Mouse (Mus musculus): Measurements from ENCODE around the gene Pip5k1c. TPM values are rescaled to one million over a fixed set of nuclear protein-coding genes. Genes with fewer than 3 reads are reported as not detected.
A peak's percentile ranks its signal among the peaks of the same experiment; 100 is the strongest.

Gene Pip5k1c
- polyA plus RNA-seq, 1 experiment from 2014 or later = 50.1 TPM

DNA sequence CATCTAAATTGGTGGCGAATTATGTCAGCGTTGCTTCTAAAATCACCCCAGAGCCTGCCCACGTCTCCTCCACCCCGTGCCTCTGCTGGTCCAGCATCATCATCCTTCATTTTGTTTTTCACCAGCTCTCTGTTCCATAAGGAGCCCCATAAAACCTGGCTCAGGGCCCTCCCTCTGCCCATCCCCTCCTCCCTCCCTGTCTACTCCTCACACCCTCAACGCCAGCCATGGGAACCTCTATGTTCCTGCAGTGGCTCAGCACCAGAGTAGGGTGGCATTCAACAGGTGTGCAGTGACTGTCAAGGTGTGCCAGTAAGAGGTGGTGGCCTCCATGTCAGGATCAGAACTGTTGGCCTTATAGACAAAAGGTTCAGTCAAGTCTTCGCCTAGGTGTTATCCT lies 2.4 kb downstream of the Pip5k1c start:
- no peak overlapping the region for H3K9ac ChIP-seq (replicated peaks; ENCODE audit: low read depth, low read length)
- H3K4me1 ChIP-seq (ENCODE audit: control insufficient read depth, insufficient read depth, low read length) = peaks cover 19% of the 10 kb centered on the region
- WGBS = 92% methylated on average over 6 of the region's 6 CpGs
- no peak overlapping the region for H3K4me2 ChIP-seq (replicated peaks; ENCODE audit: low read depth, low read length)
- no peaks in the 10 kb centered on the region for H3K9me3 ChIP-seq (ENCODE audit: control insufficient read depth, low read depth, low read length)
- H3K36me3 ChIP-seq (ENCODE audit: control insufficient read depth, insufficient read depth, low read length) = no peaks in the 10 kb centered on the region
- H3K27ac ChIP-seq (ENCODE audit: low read length) = no peak overlapping the region
- H3K4me3 ChIP-seq (ENCODE audit: low read depth, low read length) = no peak overlapping the region
- ATAC-seq (ENCODE audit: insufficient number of reproducible peaks, insufficient read depth, low FRiP score, low read depth) = no peak
- H3K27me3 ChIP-seq (ENCODE audit: control insufficient read depth, insufficient read depth, low read length) = no peaks in the 10 kb centered on the region; the same call in 1 of the 2 replicates

- peak overlapping the region; percentile 15; the same call in 1 of the 2 replicates for H3K27ac ChIP-seq (ENCODE audit: low read length)
- 78% methylated on average over 6 of the region's 6 CpGs for WGBS
- no peaks in the 10 kb centered on the region for H3K36me3 ChIP-seq (ENCODE audit: control insufficient read depth, insufficient read depth, low read length)
- no peak overlapping the region for H3K9ac ChIP-seq (replicated peaks; ENCODE audit: low read depth, low read length)
- H3K4me3 ChIP-seq (ENCODE audit: low read depth, low read length) = no peak overlapping the region
- ATAC-seq (ENCODE audit: insufficient number of reproducible peaks, insufficient read depth, low FRiP score, low read depth) = no peak
- H3K9me3 ChIP-seq (ENCODE audit: control insufficient read depth, low read depth, low read length) = no peaks in the 10 kb centered on the region
- H3K4me1 ChIP-seq (ENCODE audit: control insufficient read depth, insufficient read depth, low read length) = peaks cover 25% of the 10 kb centered on the region
- H3K27me3 ChIP-seq (ENCODE audit: control insufficient read depth, insufficient read depth, low read length) = no peaks in the 10 kb centered on the region
- H3K4me2 ChIP-seq (replicated peaks; ENCODE audit: low read depth, low read length) = no peak overlapping the region
Observed at GRCm38 (mm10) chr10:81297246-81297645, 4.5 kb downstream of the Pip5k1c start.

GRCm38 (mm10) chr10:81297845-81298244 lies 5.1 kb downstream of the Pip5k1c start:
- H3K9me3 ChIP-seq (ENCODE audit: control insufficient read depth, low read depth, low read length) = no peaks in the 10 kb centered on the region
- no peak overlapping the region for H3K9ac ChIP-seq (replicated peaks; ENCODE audit: low read depth, low read length)
- H3K36me3 ChIP-seq (ENCODE audit: control insufficient read depth, insufficient read depth, low read length) = no peaks in the 10 kb centered on the region
- 50% methylated on average over 10 of the region's 10 CpGs for WGBS
- H3K4me1 ChIP-seq (ENCODE audit: control insufficient read depth, insufficient read depth, low read length) = peaks cover 31% of the 10 kb centered on the region
- no peaks in the 10 kb centered on the region for H3K27me3 ChIP-seq (ENCODE audit: control insufficient read depth, insufficient read depth, low read length)
- H3K27ac ChIP-seq (ENCODE audit: low read length) = peak overlapping the region; percentile 15; the same call in 1 of the 2 replicates
- H3K4me2 ChIP-seq (replicated peaks; ENCODE audit: low read depth, low read length) = no peak overlapping the region; the same call in 1 of the 2 replicates
- no peak overlapping the region for H3K4me3 ChIP-seq (ENCODE audit: low read depth, low read length)
- ATAC-seq (ENCODE audit: insufficient number of reproducible peaks, insufficient read depth, low FRiP score, low read depth) = no peak

DNA sequence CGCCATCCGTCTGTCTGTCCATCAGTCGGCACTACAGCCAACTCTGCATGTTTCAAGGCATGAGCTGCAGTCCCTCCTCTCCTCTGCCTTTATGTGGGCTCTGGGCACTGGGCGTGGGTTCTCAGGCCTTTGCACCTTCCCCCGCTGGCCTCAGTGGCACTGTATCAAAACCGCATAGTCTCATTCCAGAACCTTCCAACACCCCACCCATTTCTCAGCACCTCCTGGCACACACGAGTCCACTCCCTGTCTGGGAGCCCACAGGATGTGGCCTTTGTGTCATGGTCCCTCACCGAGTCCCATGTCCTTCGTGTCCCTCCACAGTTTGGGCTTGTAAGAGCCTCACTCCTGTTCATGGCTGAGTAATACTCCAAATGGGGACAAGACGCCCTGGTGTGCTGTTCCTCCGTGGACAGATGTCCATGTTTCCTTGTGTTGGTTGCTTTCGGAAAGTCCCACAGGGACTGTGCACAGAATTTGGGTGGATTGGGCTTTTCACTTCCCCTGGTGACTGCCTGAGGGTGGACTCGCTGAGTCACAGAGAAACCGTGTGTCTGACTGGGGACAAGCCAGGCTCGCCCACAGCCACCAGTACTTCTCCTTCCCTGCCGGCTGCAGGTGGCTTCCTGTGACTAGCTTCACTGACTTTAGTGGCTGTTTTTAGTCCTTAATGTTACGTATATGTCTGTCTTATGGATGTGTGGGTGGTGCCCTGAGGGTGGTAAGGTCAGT lies 5.8 kb downstream of the Pip5k1c start:
- no peak overlapping the region for H3K27ac ChIP-seq (ENCODE audit: low read length)

GRCm38 (mm10) chr10:81299585-81300351 lies 7.0 kb downstream of the Pip5k1c start:
- peaks cover 23% of the 10 kb centered on the region; the same call in 1 of the 2 replicates for H3K4me1 ChIP-seq (ENCODE audit: control insufficient read depth, insufficient read depth, low read length)
- no peaks in the 10 kb centered on the region for H3K27me3 ChIP-seq (ENCODE audit: control insufficient read depth, insufficient read depth, low read length)
- no peak overlapping the region for H3K4me2 ChIP-seq (replicated peaks; ENCODE audit: low read depth, low read length)
- H3K9me3 ChIP-seq (ENCODE audit: control insufficient read depth, low read depth, low read length) = no peaks in the 10 kb centered on the region
- no peaks in the 10 kb centered on the region for H3K36me3 ChIP-seq (ENCODE audit: control insufficient read depth, insufficient read depth, low read length)
- no peak overlapping the region for H3K4me3 ChIP-seq (ENCODE audit: low read depth, low read length)
- WGBS = 84% methylated on average over 14 of the region's 14 CpGs
- H3K27ac ChIP-seq (ENCODE audit: low read length) = no peak overlapping the region
- no peak for ATAC-seq (ENCODE audit: insufficient number of reproducible peaks, insufficient read depth, low FRiP score, low read depth)
- H3K9ac ChIP-seq (replicated peaks; ENCODE audit: low read depth, low read length) = no peak overlapping the region

More for the DNA sequence above, 5.8 kb downstream of the Pip5k1c start:
- no peaks in the 10 kb centered on the region for H3K36me3 ChIP-seq (ENCODE audit: control insufficient read depth, insufficient read depth, low read length)
- no peak overlapping the region for H3K4me3 ChIP-seq (ENCODE audit: low read depth, low read length)
- no peak for ATAC-seq (ENCODE audit: insufficient number of reproducible peaks, insufficient read depth, low FRiP score, low read depth)
- no peaks in the 10 kb centered on the region for H3K9me3 ChIP-seq (ENCODE audit: control insufficient read depth, low read depth, low read length)
- no peak overlapping the region for H3K9ac ChIP-seq (replicated peaks; ENCODE audit: low read depth, low read length)
- 93% methylated on average over 17 of the region's 17 CpGs for WGBS
- H3K27me3 ChIP-seq (ENCODE audit: control insufficient read depth, insufficient read depth, low read length) = no peaks in the 10 kb centered on the region
- H3K4me2 ChIP-seq (replicated peaks; ENCODE audit: low read depth, low read length) = no peak overlapping the region
- peaks cover 33% of the 10 kb centered on the region for H3K4me1 ChIP-seq (ENCODE audit: control insufficient read depth, insufficient read depth, low read length)

- no peak overlapping the region for H3K9ac ChIP-seq (replicated peaks; ENCODE audit: low read depth, low read length)
- no peak for ATAC-seq (ENCODE audit: insufficient number of reproducible peaks, insufficient read depth, low FRiP score, low read depth)
- WGBS = 77% methylated on average over 9 of the region's 9 CpGs
- no peaks in the 10 kb centered on the region for H3K27me3 ChIP-seq (ENCODE audit: control insufficient read depth, insufficient read depth, low read length)
- no peaks in the 10 kb centered on the region for H3K9me3 ChIP-seq (ENCODE audit: control insufficient read depth, low read depth, low read length)
- H3K27ac ChIP-seq (ENCODE audit: low read length) = no peak overlapping the region
- no peak overlapping the region for H3K4me2 ChIP-seq (replicated peaks; ENCODE audit: low read depth, low read length)
- no peak overlapping the region for H3K4me3 ChIP-seq (ENCODE audit: low read depth, low read length)
- no peaks in the 10 kb centered on the region; the same call in 1 of the 2 replicates for H3K36me3 ChIP-seq (ENCODE audit: control insufficient read depth, insufficient read depth, low read length)
- peaks cover 20% of the 10 kb centered on the region; the same call in 1 of the 2 replicates for H3K4me1 ChIP-seq (ENCODE audit: control insufficient read depth, insufficient read depth, low read length)
Observed at GRCm38 (mm10) chr10:81300352-81300907, 7.7 kb downstream of the Pip5k1c start.

DNA sequence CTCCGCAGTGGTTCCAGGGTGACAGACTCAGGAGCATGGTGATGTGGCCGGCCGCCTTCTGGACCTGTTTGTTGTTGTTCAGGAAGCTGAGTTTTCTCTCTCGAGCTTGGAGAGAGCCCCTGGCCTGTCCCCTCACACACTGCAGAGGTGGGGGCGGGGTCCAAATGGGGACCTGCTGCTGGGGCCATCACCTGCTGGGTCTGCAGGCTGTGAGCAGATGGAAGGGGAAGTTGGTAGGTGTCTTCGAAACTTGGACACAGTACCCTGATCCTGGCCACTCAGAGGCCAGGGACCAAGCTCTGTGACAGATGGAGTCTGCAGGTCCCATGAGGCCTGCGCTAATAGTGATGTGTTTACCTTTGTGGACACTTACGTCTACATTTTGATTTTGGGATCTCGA lies 8.6 kb downstream of the Pip5k1c start:
- Histone ChIP-seq H3K4me1 (ENCODE audit: control insufficient read depth, insufficient read depth, low read length) (peaks cover 19% of the 10 kb centered on the region; the same call in 1 of the 2 replicates), H3K36me3 (ENCODE audit: control insufficient read depth, insufficient read depth, low read length) (peaks cover 8% of the 10 kb centered on the region; the same call in 1 of the 2 replicates), H3K27ac (ENCODE audit: low read length) (no peak overlapping the region), H3K4me3 (ENCODE audit: low read depth, low read length) (no peak overlapping the region), H3K27me3 (ENCODE audit: control insufficient read depth, insufficient read depth, low read length) (no peaks in the 10 kb centered on the region), H3K9ac (replicated peaks; ENCODE audit: low read depth, low read length) (no peak overlapping the region), H3K4me2 (replicated peaks; ENCODE audit: low read depth, low read length) (no peak overlapping the region), H3K9me3 (ENCODE audit: control insufficient read depth, low read depth, low read length) (no peaks in the 10 kb centered on the region)
- 72% methylated on average over 9 of the region's 9 CpGs for WGBS
- no peak for ATAC-seq (ENCODE audit: insufficient number of reproducible peaks, insufficient read depth, low FRiP score, low read depth)

DNA sequence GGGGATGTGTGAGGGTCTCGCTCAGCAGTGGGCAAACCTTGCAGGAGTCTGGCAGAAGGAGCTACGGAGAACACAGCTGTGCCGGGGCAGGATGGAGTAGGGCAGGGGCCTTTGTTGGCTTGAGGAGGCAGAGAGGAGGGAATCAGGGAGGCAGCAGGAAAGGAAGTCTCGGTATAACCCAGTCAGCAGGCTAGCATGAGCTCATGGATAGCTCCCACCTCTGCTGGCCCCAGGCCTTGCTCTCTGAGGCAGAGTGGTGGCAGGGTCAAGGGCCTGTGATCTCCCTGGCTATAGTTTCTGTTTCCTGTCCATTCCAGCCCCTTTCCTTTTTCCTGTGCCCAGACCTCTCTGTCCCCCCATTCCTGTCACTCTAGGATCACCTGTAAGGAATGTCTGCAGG lies 9.5 kb downstream of the Pip5k1c start:
- WGBS = 71% methylated on average over 4 of the region's 4 CpGs
- no peak overlapping the region for H3K4me3 ChIP-seq (ENCODE audit: low read depth, low read length)
- no peak for ATAC-seq (ENCODE audit: insufficient number of reproducible peaks, insufficient read depth, low FRiP score, low read depth)
- H3K36me3 ChIP-seq (ENCODE audit: control insufficient read depth, insufficient read depth, low read length) = peaks cover 17% of the 10 kb centered on the region
- H3K27me3 ChIP-seq (ENCODE audit: control insufficient read depth, insufficient read depth, low read length) = no peaks in the 10 kb centered on the region
- no peak overlapping the region for H3K4me2 ChIP-seq (replicated peaks; ENCODE audit: low read depth, low read length)
- no peak overlapping the region for H3K27ac ChIP-seq (ENCODE audit: low read length)
- H3K9me3 ChIP-seq (ENCODE audit: control insufficient read depth, low read depth, low read length) = no peaks in the 10 kb centered on the region
- peaks cover 19% of the 10 kb centered on the region; the same call in 1 of the 2 replicates for H3K4me1 ChIP-seq (ENCODE audit: control insufficient read depth, insufficient read depth, low read length)
- no peak overlapping the region; the same call in 1 of the 2 replicates for H3K9ac ChIP-seq (replicated peaks; ENCODE audit: low read depth, low read length)

Measured in stomach, embryonic 14.5 days (tissue).